Mouse (Mus musculus) liver, embryonic 16.5 days (tissue): ENCODE measurements around the gene Tmem242. TPM values are rescaled to one million over a fixed set of nuclear protein-coding genes. Genes with fewer than 3 reads are reported as not detected.
A peak's percentile ranks its signal among the peaks of the same experiment; 100 is the strongest.

ENCODE experiments used
- ATAC-seq: fragments of 200-750 bp; cut with Nextera tagmentation; 2 replicates; pipeline ENCODE4 v1.8.0; 2017; ENCODE audit warnings: low read depth, mild to moderate bottlenecking, moderate number of reproducible peaks, moderate library complexity
- H3K27ac ChIP-seq: fragments of 300-500 bp; sonication (generic); 2 replicates; pipeline ENCODE4 v1.5.1; 2014; ENCODE audit warnings: mild to moderate bottlenecking, low read length
- H3K27me3 ChIP-seq: fragments of 300-500 bp; sonication (generic); 2 replicates; pipeline ENCODE4 v1.6.1; 2014; ENCODE audit warnings: low read depth, low read length, mixed read lengths; ENCODE audit not compliant: control insufficient read depth, insufficient read depth
- H3K36me3 ChIP-seq: fragments of 300-500 bp; sonication (generic); 2 replicates; pipeline ENCODE4 v1.6.1; 2014; ENCODE audit warnings: mild to moderate bottlenecking; ENCODE audit not compliant: control insufficient read depth, insufficient read depth
- H3K4me1 ChIP-seq: fragments of 300-500 bp; sonication (generic); 2 replicates; pipeline ENCODE4 v1.6.1; 2014; ENCODE audit warnings: low read depth, low read length, mixed read lengths; ENCODE audit not compliant: control insufficient read depth
- H3K4me2 ChIP-seq: fragments of 300-500 bp; sonication (generic); 2 replicates; pipeline ENCODE4 v1.6.1; 2014; ENCODE audit warnings: low read depth, low read length, mixed read lengths
- H3K4me3 ChIP-seq: fragments of 300-500 bp; sonication (generic); 2 replicates; pipeline ENCODE4 v1.5.1; 2014; ENCODE audit warnings: low read depth, mild to moderate bottlenecking, low read length
- H3K9ac ChIP-seq: fragments of 300-500 bp; sonication (generic); 2 replicates; pipeline ENCODE4 v1.6.1; 2014; ENCODE audit warnings: low read depth, low read length
- H3K9me3 ChIP-seq: fragments of 300-500 bp; sonication (generic); replicated peaks from 2 replicates; pipeline ENCODE4 v1.6.1; 2016; ENCODE audit warnings: low read length; ENCODE audit not compliant: control insufficient read depth
- WGBS: fragments of 180-500 bp; shearing (Covaris S2); extraction: QIAGEN DNeasy Blood & Tissue Kit; methylation state at CpG from one replicate; pipeline ENCODE4 v1.1.7; 2014; ENCODE audit not compliant: insufficient replicate concordance; 5-methylcytosine and 5-hydroxymethylcytosine counted together
- polyA plus RNA-seq: library from polyadenylated mRNA; unstranded; fragments of >200 nt; fragmentation: Nextera tagmentation; extraction: Ambion mirVana; gene quantifications from 2 replicates; pipeline ENCODE4 v1.2.1, GENCODE M21; 2015

Gene Tmem242
- polyA plus RNA-seq, 1 experiment from 2014 or later, result 43.0 TPM

DNA sequence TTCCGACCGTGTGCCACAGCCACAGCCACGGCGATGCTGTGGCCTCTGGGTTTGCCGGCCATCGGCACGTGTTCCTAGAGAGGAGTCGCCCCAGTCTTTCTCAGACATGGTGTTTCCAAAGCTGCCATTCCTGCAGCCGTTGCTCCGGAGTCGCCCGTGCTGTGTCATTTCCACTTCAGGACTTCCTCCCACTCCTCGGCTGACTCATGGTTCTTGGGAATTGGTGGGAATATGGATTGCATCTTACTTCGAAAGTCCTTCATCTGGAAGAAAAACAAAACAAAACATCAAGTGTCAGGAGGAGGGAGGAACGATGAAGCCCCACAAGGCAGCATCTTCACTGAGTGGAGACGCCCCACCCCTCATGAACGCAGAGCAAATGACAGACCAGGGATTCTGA lies 28.9 kb downstream of the Tmem242 start:
- Histone ChIP-seq H3K9me3 (no peaks in the 10 kb centered on the region), H3K4me1 (no peaks in the 10 kb centered on the region; the same call in none of the 2 replicates), H3K27ac (no peak overlapping the region), H3K27me3 (no peaks in the 10 kb centered on the region), H3K36me3 (no peaks in the 10 kb centered on the region), H3K4me2 (no peak overlapping the region), H3K4me3 (no peak overlapping the region), H3K9ac (no peak overlapping the region)
- WGBS, result 82% methylated on average over 17 of the region's 17 CpGs
- no peak for ATAC-seq

- Histone ChIP-seq H3K36me3 (no peaks in the 10 kb centered on the region), H3K4me1 (no peaks in the 10 kb centered on the region; the same call in none of the 2 replicates), H3K9ac (no peak overlapping the region), H3K27ac (no peak overlapping the region), H3K4me3 (no peak overlapping the region), H3K9me3 (no peaks in the 10 kb centered on the region), H3K4me2 (no peak overlapping the region), H3K27me3 (no peaks in the 10 kb centered on the region)
- ATAC-seq, result no peak
- WGBS, result 71% methylated on average over 4 of the region's 4 CpGs
Observed at GRCm38 (mm10) chr17:5410336-5410735, 29.7 kb downstream of the Tmem242 start.

DNA sequence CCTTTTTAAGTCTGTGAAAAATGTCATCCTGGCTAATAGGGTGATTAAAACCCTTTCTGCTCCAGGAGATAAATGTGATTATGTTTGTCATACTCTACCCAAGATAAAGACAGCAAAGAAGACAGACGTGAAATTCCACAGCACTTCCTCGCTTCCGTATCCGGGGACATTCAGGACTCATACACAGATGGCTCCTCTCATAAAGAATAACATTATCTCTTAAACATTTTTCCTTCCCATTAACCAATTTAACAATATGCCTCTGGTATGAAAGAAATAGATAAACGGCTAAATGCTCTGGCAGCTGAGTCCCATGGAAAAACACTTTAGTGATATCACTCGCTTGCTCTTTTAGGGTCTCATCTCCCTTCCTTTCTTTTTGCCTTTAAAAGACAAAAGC lies 33.0 kb downstream of the Tmem242 start:
- Histone ChIP-seq H3K27ac (no peak overlapping the region), H3K36me3 (no peaks in the 10 kb centered on the region), H3K4me3 (no peak overlapping the region), H3K9ac (no peak overlapping the region), H3K27me3 (no peaks in the 10 kb centered on the region), H3K9me3 (no peaks in the 10 kb centered on the region), H3K4me2 (peak overlapping the region; percentile 36; the same call in 1 of the 2 replicates), H3K4me1 (peaks cover 5% of the 10 kb centered on the region)
- ATAC-seq, result no peak
- WGBS, result 25% methylated on average over 6 of the region's 6 CpGs

- peaks cover 5% of the 10 kb centered on the region for H3K4me1 ChIP-seq
- H3K27me3 ChIP-seq, result no peaks in the 10 kb centered on the region
- no peak overlapping the region; the same call in 1 of the 2 replicates for H3K9ac ChIP-seq
- no peaks in the 10 kb centered on the region for H3K36me3 ChIP-seq
- WGBS, result 12% methylated on average over 10 of the region's 10 CpGs
- no peak overlapping the region for H3K27ac ChIP-seq
- peak overlapping the region; percentile 36 for H3K4me2 ChIP-seq
- ATAC-seq, result no peak
- no peak overlapping the region for H3K4me3 ChIP-seq
- no peaks in the 10 kb centered on the region for H3K9me3 ChIP-seq
Observed at GRCm38 (mm10) chr17:5406566-5406965, 33.5 kb downstream of the Tmem242 start.

GRCm38 (mm10) chr17:5403885-5404284 lies 36.2 kb downstream of the Tmem242 start:
- Histone ChIP-seq H3K36me3 (no peaks in the 10 kb centered on the region), H3K4me2 (no peak overlapping the region), H3K9me3 (no peaks in the 10 kb centered on the region), H3K27me3 (no peaks in the 10 kb centered on the region), H3K4me3 (no peak overlapping the region), H3K9ac (no peak overlapping the region), H3K4me1 (peaks cover 5% of the 10 kb centered on the region), H3K27ac (no peak overlapping the region)
- no peak for ATAC-seq
- 38% methylated on average over 6 of the region's 6 CpGs for WGBS

- Histone ChIP-seq H3K36me3 (no peaks in the 10 kb centered on the region), H3K4me1 (peaks cover 5% of the 10 kb centered on the region), H3K27me3 (no peaks in the 10 kb centered on the region), H3K9me3 (no peaks in the 10 kb centered on the region), H3K9ac (no peak overlapping the region), H3K4me3 (no peak overlapping the region), H3K4me2 (peak overlapping the region; percentile 22; the same call in 1 of the 2 replicates), H3K27ac (no peak overlapping the region)
- WGBS, result 26% methylated on average over 8 of the region's 8 CpGs
- peak; percentile 76 for ATAC-seq
Observed at GRCm38 (mm10) chr17:5402624-5403023, 37.4 kb downstream of the Tmem242 start.

- peak; percentile 44; the same call in 1 of the 2 replicates for ATAC-seq
- no peaks in the 10 kb centered on the region for H3K36me3 ChIP-seq
- 4% methylated on average over 9 of the region's 9 CpGs for WGBS
Observed at GRCm38 (mm10) chr17:5402069-5402468, 38.0 kb downstream of the Tmem242 start.

GRCm38 (mm10) chr17:5401288-5401687 lies 38.8 kb downstream of the Tmem242 start:
- H3K9ac ChIP-seq, result no peak overlapping the region
- no peak for ATAC-seq
- H3K9me3 ChIP-seq, result no peaks in the 10 kb centered on the region
- no peaks in the 10 kb centered on the region for H3K27me3 ChIP-seq
- no peaks in the 10 kb centered on the region for H3K36me3 ChIP-seq
- no peak overlapping the region for H3K4me2 ChIP-seq
- peaks cover 5% of the 10 kb centered on the region for H3K4me1 ChIP-seq
- 77% methylated on average over 10 of the region's 10 CpGs for WGBS
- H3K4me3 ChIP-seq, result no peak overlapping the region
- no peak overlapping the region for H3K27ac ChIP-seq

More at GRCm38 (mm10) chr17:5402069-5402468, 38.0 kb downstream of the Tmem242 start:
- Histone ChIP-seq H3K9ac (no peak overlapping the region), H3K4me2 (peak overlapping the region; percentile 22), H3K27me3 (no peaks in the 10 kb centered on the region), H3K4me3 (no peak overlapping the region), H3K4me1 (peaks cover 5% of the 10 kb centered on the region), H3K9me3 (no peaks in the 10 kb centered on the region), H3K27ac (no peak overlapping the region)

GRCm38 (mm10) chr17:5400435-5401090 lies 39.5 kb downstream of the Tmem242 start:
- WGBS, result 61% methylated on average over 14 of the region's 14 CpGs
- Histone ChIP-seq H3K36me3 (no peaks in the 10 kb centered on the region), H3K27me3 (no peaks in the 10 kb centered on the region), H3K27ac (no peak overlapping the region), H3K9me3 (no peaks in the 10 kb centered on the region), H3K4me1 (peaks cover 5% of the 10 kb centered on the region), H3K4me3 (no peak overlapping the region), H3K9ac (no peak overlapping the region), H3K4me2 (no peak overlapping the region)
- ATAC-seq, result no peak
